Mouse (Mus musculus): ENCODE measurements around the gene Marc1. TPM values are rescaled to one million over a fixed set of nuclear protein-coding genes. Genes with fewer than 3 reads are reported as not detected.
A peak's percentile ranks its signal among the peaks of the same experiment; 100 is the strongest.

Gene Marc1
- polyA plus RNA-seq, 1 experiment from 2014 or later = 0.14 TPM

DNA sequence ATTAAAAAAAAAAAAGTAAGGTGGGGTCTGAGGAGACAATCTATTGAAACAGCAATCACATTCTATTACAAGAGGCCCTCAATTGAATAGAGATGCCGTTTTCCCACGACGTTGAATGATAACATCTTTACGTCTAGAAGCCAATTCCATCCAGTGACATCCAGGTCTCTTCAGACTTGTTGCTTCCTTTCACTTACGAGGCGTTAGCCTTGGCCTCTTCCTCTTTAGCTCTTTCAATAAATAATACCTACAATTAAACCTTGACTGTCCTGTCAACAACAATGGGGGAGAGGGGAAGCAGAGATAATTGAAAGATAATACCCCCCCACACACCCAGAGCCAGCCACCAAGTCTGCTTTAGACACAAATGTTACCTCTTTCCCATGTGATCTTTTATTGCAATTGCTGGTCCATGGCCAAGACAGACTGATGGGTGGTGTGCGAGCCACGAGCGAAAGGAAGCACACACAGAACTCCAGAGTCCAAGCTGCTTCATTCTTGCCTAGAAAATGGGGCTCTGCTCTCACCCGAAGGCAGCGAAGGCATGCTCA is 60.9 kb downstream of the Marc1 start:
- Histone ChIP-seq H3K9ac (replicated peaks) (no peak overlapping the region), H3K9me3 (peaks cover 3% of the 10 kb centered on the region; the same call in 1 of the 2 replicates), H3K4me2 (replicated peaks) (no peak overlapping the region), H3K27ac (replicated peaks) (no peak overlapping the region), H3K4me1 (no peaks in the 10 kb centered on the region), H3K27me3 (no peaks in the 10 kb centered on the region), H3K4me3 (no peak overlapping the region), H3K36me3 (no peaks in the 10 kb centered on the region)
- no peak for ATAC-seq (ENCODE audit: low FRiP score, low read depth)
- WGBS = 88% methylated on average over 11 of the region's 11 CpGs

GRCm38 (mm10) chr1:184748692-184749152 is 62.4 kb downstream of the Marc1 start:
- H3K4me3 ChIP-seq = no peak overlapping the region
- H3K9me3 ChIP-seq = no peaks in the 10 kb centered on the region
- H3K4me2 ChIP-seq (replicated peaks) = no peak overlapping the region
- 0 out of 2 replicates have a peak, but pooled peaks cover under 1% of the 10 kb centered on the region for H3K4me1 ChIP-seq
- no peaks in the 10 kb centered on the region for H3K27me3 ChIP-seq
- ATAC-seq (ENCODE audit: low FRiP score, low read depth) = no peak
- no peak overlapping the region for H3K27ac ChIP-seq (replicated peaks)
- no peaks in the 10 kb centered on the region for H3K36me3 ChIP-seq
- H3K9ac ChIP-seq (replicated peaks) = no peak overlapping the region
- 80% methylated on average over 14 of the region's 14 CpGs for WGBS

- no peak overlapping the region for H3K4me3 ChIP-seq
- peaks cover 77% of the 10 kb centered on the region for H3K27me3 ChIP-seq
- H3K36me3 ChIP-seq = no peaks in the 10 kb centered on the region
- no peaks in the 10 kb centered on the region for H3K9me3 ChIP-seq
- H3K9ac ChIP-seq (replicated peaks) = no peak overlapping the region
- peak; percentile 64; the same call in 1 of the 2 replicates for ATAC-seq (ENCODE audit: low FRiP score, low read depth)
- no peak overlapping the region for H3K27ac ChIP-seq (replicated peaks)
- no peak overlapping the region for H3K4me2 ChIP-seq (replicated peaks)
- no peaks in the 10 kb centered on the region for H3K4me1 ChIP-seq
- 8% methylated on average over 14 of the region's 14 CpGs for WGBS
These were observed 73.1 kb downstream of the Marc1 start for GRCm38 (mm10) chr1:184737876-184738479.

DNA sequence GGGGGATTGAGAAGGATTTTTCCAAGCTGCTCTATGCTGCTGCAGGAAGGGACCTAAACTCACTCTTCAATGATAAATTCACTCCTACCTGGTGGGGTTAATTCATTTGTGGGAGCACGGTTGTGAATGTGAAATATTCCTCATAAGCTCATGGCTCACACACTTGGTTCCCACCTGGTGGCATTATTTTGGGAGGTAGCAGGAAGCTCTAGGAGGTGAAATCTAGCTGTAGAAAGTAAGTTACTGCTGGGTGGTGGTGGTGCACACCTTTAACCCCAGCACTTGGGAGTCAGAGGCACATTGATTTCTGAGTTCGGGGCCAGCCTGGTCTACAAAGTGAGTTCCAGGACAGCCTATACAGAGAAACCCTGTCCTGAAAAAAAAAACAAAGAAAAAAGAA is 73.9 kb downstream of the Marc1 start:
- Histone ChIP-seq H3K36me3 (no peaks in the 10 kb centered on the region), H3K9ac (replicated peaks) (no peak overlapping the region), H3K4me3 (no peak overlapping the region), H3K4me2 (replicated peaks) (no peak overlapping the region), H3K27ac (replicated peaks) (no peak overlapping the region), H3K4me1 (no peaks in the 10 kb centered on the region), H3K9me3 (no peaks in the 10 kb centered on the region), H3K27me3 (peaks cover 82% of the 10 kb centered on the region)
- ATAC-seq (ENCODE audit: low FRiP score, low read depth) = no peak
- 26% methylated on average over 2 of the region's 2 CpGs for WGBS

MicroRNA genes within 50 kb of the gene (microRNA counts, 519-probe panel; counts per million panel counts)
- microRNA mmu-miR-1981 = not detected

Small RNAs within 50 kb of the gene (microRNA-seq; reads per million reads assigned to microRNA genes)
- gene Mir1981 = 131 reads per million, percentile 55 among the genes with 10 or more reads in this experiment

Other genes with a start within 250 kb of the Marc1 start
- 3.5 and 5.1 TPM in 2 replicates for gene Hlx, start 78.7 kb downstream of the Marc1 start, polyA plus RNA-seq (2016; fragmentation: Nextera tagmentation; extraction: Ambion mirVana)
- 88.4 and 97.3 TPM in 2 replicates for gene Marc2, start 35.1 kb upstream of the Marc1 start, polyA plus RNA-seq (2016; fragmentation: Nextera tagmentation; extraction: Ambion mirVana)
- gene C130074G19Rik, start 71.9 kb upstream of the Marc1 start, polyA plus RNA-seq (2016; fragmentation: Nextera tagmentation; extraction: Ambion mirVana) = 0.59 and 1.1 TPM in 2 replicates
- 7.4 and 7.9 TPM in 2 replicates for gene Mark1, start 188.3 kb upstream of the Marc1 start, polyA plus RNA-seq (2016; fragmentation: Nextera tagmentation; extraction: Ambion mirVana)